Mouse (Mus musculus): ENCODE data around the gene Cblc. TPM values are rescaled to one million over a fixed set of nuclear protein-coding genes. Genes with fewer than 3 reads are reported as not detected.
A peak's percentile ranks its signal among the peaks of the same experiment; 100 is the strongest.

Cblc gene
- polyA plus RNA-seq, 1 experiment from 2014 or later = not detected

DNA sequence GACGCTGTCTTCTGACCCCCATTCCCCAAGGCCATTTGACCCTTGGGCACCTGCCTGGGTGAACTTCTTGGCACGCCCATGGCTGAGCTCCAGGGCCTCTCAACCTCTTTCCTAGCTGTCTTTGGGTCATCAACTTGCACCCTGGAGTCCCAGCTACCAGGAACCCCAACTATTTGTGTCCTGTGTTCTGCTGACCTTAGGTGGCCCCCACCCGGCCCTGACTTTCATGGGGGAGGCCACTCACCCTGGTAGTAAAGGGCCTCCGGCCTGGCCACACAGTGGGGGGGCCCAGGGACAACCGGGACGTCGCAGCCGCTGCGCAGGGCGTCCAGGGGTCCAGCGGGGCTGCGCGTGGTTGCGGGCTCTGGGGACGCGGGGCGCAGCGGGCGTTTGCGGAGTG is 25.6 kb upstream of the Cblc start:
- no peak for ATAC-seq (ENCODE audit: low FRiP score)
- WGBS = 6% methylated on average over 20 of the region's 20 CpGs
- peaks cover 33% of the 10 kb centered on the region for H3K27me3 ChIP-seq (ENCODE audit: control insufficient read depth, insufficient read depth, low read length)

GRCm38 (mm10) chr7:19821633-19822032 is 25.0 kb upstream of the Cblc start:
- WGBS = 51% methylated on average over 7 of the region's 7 CpGs

More for the DNA sequence above, 25.6 kb upstream of the Cblc start:
- H3K9ac ChIP-seq (ENCODE audit: low read length) = peak overlapping the region; percentile 58
- peaks cover 14% of the 10 kb centered on the region for H3K4me1 ChIP-seq (ENCODE audit: control insufficient read depth, insufficient read depth, low read length)
- no peaks in the 10 kb centered on the region for H3K36me3 ChIP-seq (ENCODE audit: control insufficient read depth, insufficient read depth, low read length)
- H3K4me2 ChIP-seq = peak overlapping the region; percentile 58
- H3K9me3 ChIP-seq (ENCODE audit: control insufficient read depth, low read length) = no peaks in the 10 kb centered on the region; the same call in 1 of the 2 replicates
- DNase-seq (ENCODE audit: low spot score, missing footprints) = no peak
- peak overlapping the region; percentile 31 for H3K4me3 ChIP-seq (ENCODE audit: low read depth, low read length)
- H3K27ac ChIP-seq (ENCODE audit: low read depth, low read length) = no peak overlapping the region

GRCm38 (mm10) chr7:19820347-19821048 is 23.9 kb upstream of the Cblc start:
- Histone ChIP-seq H3K9ac (ENCODE audit: low read length) (no peak overlapping the region), H3K36me3 (ENCODE audit: control insufficient read depth, insufficient read depth, low read length) (no peaks in the 10 kb centered on the region), H3K4me1 (ENCODE audit: control insufficient read depth, insufficient read depth, low read length) (peaks cover 23% of the 10 kb centered on the region), H3K9me3 (ENCODE audit: control insufficient read depth, low read length) (no peaks in the 10 kb centered on the region; the same call in 1 of the 2 replicates), H3K4me2 (no peak overlapping the region), H3K27me3 (ENCODE audit: control insufficient read depth, insufficient read depth, low read length) (peaks cover 33% of the 10 kb centered on the region), H3K4me3 (ENCODE audit: low read depth, low read length) (no peak overlapping the region), H3K27ac (ENCODE audit: low read depth, low read length) (no peak overlapping the region)
- DNase-seq (ENCODE audit: low spot score, missing footprints) = no peak
- no peak for ATAC-seq (ENCODE audit: low FRiP score)
- 70% methylated on average over 3 of the region's 3 CpGs for WGBS

More at GRCm38 (mm10) chr7:19821633-19822032, 25.0 kb upstream of the Cblc start:
- H3K4me3 ChIP-seq (ENCODE audit: low read depth, low read length) = no peak overlapping the region
- no peak overlapping the region for H3K4me2 ChIP-seq
- H3K4me1 ChIP-seq (ENCODE audit: control insufficient read depth, insufficient read depth, low read length) = peaks cover 18% of the 10 kb centered on the region
- no peak overlapping the region for H3K27ac ChIP-seq (ENCODE audit: low read depth, low read length)
- H3K9me3 ChIP-seq (ENCODE audit: control insufficient read depth, low read length) = no peaks in the 10 kb centered on the region; the same call in 1 of the 2 replicates
- ATAC-seq (ENCODE audit: low FRiP score) = no peak
- peaks cover 33% of the 10 kb centered on the region for H3K27me3 ChIP-seq (ENCODE audit: control insufficient read depth, insufficient read depth, low read length)
- no peak for DNase-seq (ENCODE audit: low spot score, missing footprints)
- H3K9ac ChIP-seq (ENCODE audit: low read length) = no peak overlapping the region
- no peaks in the 10 kb centered on the region for H3K36me3 ChIP-seq (ENCODE audit: control insufficient read depth, insufficient read depth, low read length)

DNA sequence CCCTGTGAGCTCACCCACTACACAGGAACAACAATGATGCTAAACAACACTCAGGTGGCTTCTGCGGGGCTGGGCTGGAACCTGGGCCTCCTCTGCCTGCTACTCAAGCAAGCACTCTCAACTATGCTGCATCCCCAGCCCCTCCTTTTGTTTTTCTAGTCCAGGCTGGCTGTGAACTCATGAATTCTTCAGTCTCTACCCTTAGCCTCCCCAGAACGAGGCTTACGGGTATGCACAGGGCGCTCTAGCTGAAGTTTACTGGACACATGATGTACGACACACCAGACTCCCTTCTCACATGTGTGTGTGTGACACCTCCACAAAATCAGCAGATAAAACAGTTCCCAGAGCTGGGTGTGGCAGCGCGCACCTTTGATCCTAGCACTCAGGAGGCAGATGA is 22.3 kb upstream of the Cblc start:
- ATAC-seq (ENCODE audit: low FRiP score) (no peak), DNase-seq (ENCODE audit: low spot score, missing footprints) (no peak)
- H3K27ac ChIP-seq (ENCODE audit: low read depth, low read length) = no peak overlapping the region
- WGBS = 87% methylated on average over 7 of the region's 7 CpGs
- H3K36me3 ChIP-seq (ENCODE audit: control insufficient read depth, insufficient read depth, low read length) = no peaks in the 10 kb centered on the region
- no peak overlapping the region for H3K4me3 ChIP-seq (ENCODE audit: low read depth, low read length)
- H3K27me3 ChIP-seq (ENCODE audit: control insufficient read depth, insufficient read depth, low read length) = peaks cover 29% of the 10 kb centered on the region
- H3K9ac ChIP-seq (ENCODE audit: low read length) = no peak overlapping the region
- H3K4me2 ChIP-seq = no peak overlapping the region
- H3K4me1 ChIP-seq (ENCODE audit: control insufficient read depth, insufficient read depth, low read length) = peaks cover 18% of the 10 kb centered on the region
- H3K9me3 ChIP-seq (ENCODE audit: control insufficient read depth, low read length) = no peaks in the 10 kb centered on the region; the same call in 1 of the 2 replicates

GRCm38 (mm10) chr7:19818440-19818839 is 21.8 kb upstream of the Cblc start:
- Histone ChIP-seq H3K4me2 (no peak overlapping the region), H3K27ac (ENCODE audit: low read depth, low read length) (no peak overlapping the region), H3K9me3 (ENCODE audit: control insufficient read depth, low read length) (no peaks in the 10 kb centered on the region; the same call in 1 of the 2 replicates), H3K4me1 (ENCODE audit: control insufficient read depth, insufficient read depth, low read length) (peaks cover 18% of the 10 kb centered on the region), H3K36me3 (ENCODE audit: control insufficient read depth, insufficient read depth, low read length) (no peaks in the 10 kb centered on the region), H3K27me3 (ENCODE audit: control insufficient read depth, insufficient read depth, low read length) (peaks cover 25% of the 10 kb centered on the region), H3K4me3 (ENCODE audit: low read depth, low read length) (no peak overlapping the region), H3K9ac (ENCODE audit: low read length) (no peak overlapping the region)
- DNase-seq (ENCODE audit: low spot score, missing footprints) = no peak
- WGBS = 83% methylated on average over 5 of the region's 5 CpGs
- no peak for ATAC-seq (ENCODE audit: low FRiP score)

DNA sequence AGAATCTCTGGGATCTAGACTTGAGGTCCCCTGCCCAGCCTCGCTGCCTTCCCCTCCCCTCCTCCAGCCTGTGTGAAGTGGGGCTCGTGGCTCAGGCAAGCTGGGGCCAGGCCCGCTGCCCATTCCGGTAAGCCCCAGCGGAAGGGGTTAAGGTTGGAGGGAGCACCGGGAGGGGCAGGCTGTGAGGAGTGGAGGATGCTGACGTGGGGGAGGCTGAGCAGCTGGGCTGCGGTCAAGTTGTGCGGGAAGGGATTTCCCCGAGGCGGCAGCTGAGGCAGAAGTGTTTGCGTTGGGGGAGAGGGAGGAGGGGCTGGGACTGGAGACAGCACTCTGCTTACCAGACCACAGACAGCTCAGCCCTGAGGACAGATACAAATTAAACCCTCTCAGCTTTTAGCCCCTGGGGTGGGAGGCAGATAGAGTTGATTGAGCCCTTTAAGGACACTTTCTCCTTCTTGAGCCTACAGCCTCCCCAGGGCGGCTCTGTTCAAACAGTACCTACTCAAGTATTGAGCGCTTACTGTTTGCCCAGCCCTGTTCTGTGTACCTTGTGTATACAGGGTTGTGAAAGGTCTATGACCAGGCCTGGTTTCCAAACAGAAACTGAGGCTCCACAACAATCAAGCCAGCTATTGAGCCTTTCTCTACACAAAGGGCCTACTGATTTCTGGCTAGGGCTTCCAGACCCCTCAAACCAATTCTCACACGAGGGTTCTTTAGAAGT is 20.9 kb upstream of the Cblc start:
- peak; percentile 86 for ATAC-seq (ENCODE audit: low FRiP score)
- no peaks in the 10 kb centered on the region; the same call in 1 of the 2 replicates for H3K9me3 ChIP-seq (ENCODE audit: control insufficient read depth, low read length)
- peaks cover 17% of the 10 kb centered on the region for H3K4me1 ChIP-seq (ENCODE audit: control insufficient read depth, insufficient read depth, low read length)
- WGBS = 6% methylated on average over 15 of the region's 15 CpGs
- peak overlapping the region; percentile 58 for H3K4me2 ChIP-seq
- peaks cover 16% of the 10 kb centered on the region for H3K27me3 ChIP-seq (ENCODE audit: control insufficient read depth, insufficient read depth, low read length)
- peak overlapping the region; percentile 30; the same call in 1 of the 2 replicates for H3K9ac ChIP-seq (ENCODE audit: low read length)
- no peaks in the 10 kb centered on the region for H3K36me3 ChIP-seq (ENCODE audit: control insufficient read depth, insufficient read depth, low read length)
- H3K27ac ChIP-seq (ENCODE audit: low read depth, low read length) = peak overlapping the region; percentile 48
- H3K4me3 ChIP-seq (ENCODE audit: low read depth, low read length) = 0 out of 2 replicates have a peak overlapping the region, but pooled peaks have one; percentile 5
- DNase-seq (ENCODE audit: low spot score, missing footprints) = peak; percentile 93

DNA sequence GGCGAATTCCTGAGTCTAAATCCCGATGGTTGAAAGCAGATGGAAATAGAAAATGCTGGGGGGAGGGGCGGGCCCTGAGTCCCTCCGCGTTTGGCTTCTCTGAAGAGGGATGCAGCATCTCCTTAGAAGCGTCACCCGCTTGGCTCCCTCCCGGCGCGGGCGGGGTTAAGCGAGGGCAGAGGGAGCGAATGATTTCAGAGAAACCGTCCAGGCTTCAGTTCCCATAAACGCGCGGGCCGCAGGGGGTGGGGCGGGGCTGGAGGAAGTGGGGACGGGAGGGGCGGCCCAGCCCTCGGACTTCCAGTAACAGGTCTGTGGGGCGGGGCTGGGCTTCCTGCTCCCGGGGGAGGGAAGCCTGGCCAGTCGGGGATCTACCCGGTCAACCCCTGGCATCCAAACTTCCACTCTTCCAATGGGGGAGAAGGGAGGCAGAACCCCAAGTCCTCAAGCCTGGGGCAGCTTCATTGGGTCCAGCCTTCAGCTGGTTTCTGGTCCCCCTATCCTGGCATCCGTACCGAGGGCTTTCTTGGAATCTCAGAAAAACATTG is 19.7 kb upstream of the Cblc start:
- H3K4me2 ChIP-seq = peak overlapping the region; percentile 58
- ATAC-seq (ENCODE audit: low FRiP score) = peak; percentile 68
- no peaks in the 10 kb centered on the region; the same call in 1 of the 2 replicates for H3K9me3 ChIP-seq (ENCODE audit: control insufficient read depth, low read length)
- WGBS = under 1% methylated on average over 28 of the region's 28 CpGs
- peak; percentile 95 for DNase-seq (ENCODE audit: low spot score, missing footprints)
- H3K27ac ChIP-seq (ENCODE audit: low read depth, low read length) = no peak overlapping the region; the same call in 1 of the 2 replicates
- H3K4me3 ChIP-seq (ENCODE audit: low read depth, low read length) = peak overlapping the region; percentile 34
- H3K36me3 ChIP-seq (ENCODE audit: control insufficient read depth, insufficient read depth, low read length) = no peaks in the 10 kb centered on the region
- H3K27me3 ChIP-seq (ENCODE audit: control insufficient read depth, insufficient read depth, low read length) = peaks cover 16% of the 10 kb centered on the region
- peaks cover 13% of the 10 kb centered on the region for H3K4me1 ChIP-seq (ENCODE audit: control insufficient read depth, insufficient read depth, low read length)
- H3K9ac ChIP-seq (ENCODE audit: low read length) = peak overlapping the region; percentile 42

GRCm38 (mm10) chr7:19815296-19816223 is 19.0 kb upstream of the Cblc start:
- Histone ChIP-seq H3K36me3 (ENCODE audit: control insufficient read depth, insufficient read depth, low read length) (no peaks in the 10 kb centered on the region), H3K9me3 (ENCODE audit: control insufficient read depth, low read length) (no peaks in the 10 kb centered on the region; the same call in 1 of the 2 replicates), H3K4me3 (ENCODE audit: low read depth, low read length) (peak overlapping the region; percentile 34), H3K9ac (ENCODE audit: low read length) (peak overlapping the region; percentile 42; the same call in 1 of the 2 replicates), H3K4me2 (peak overlapping the region; percentile 58), H3K4me1 (ENCODE audit: control insufficient read depth, insufficient read depth, low read length) (peaks cover 17% of the 10 kb centered on the region), H3K27ac (ENCODE audit: low read depth, low read length) (no peak overlapping the region; the same call in 1 of the 2 replicates), H3K27me3 (ENCODE audit: control insufficient read depth, insufficient read depth, low read length) (peaks cover 21% of the 10 kb centered on the region)
- ATAC-seq (ENCODE audit: low FRiP score) (peak; percentile 12), DNase-seq (ENCODE audit: low spot score, missing footprints) (no peak)
- 25% methylated on average over 17 of the region's 17 CpGs for WGBS
